Mouse (Mus musculus) heart, adult 2 months (tissue): Measurements from ENCODE around the gene Olfr777. TPM values are rescaled to one million over a fixed set of nuclear protein-coding genes. Genes with fewer than 3 reads are reported as not detected.
"Not testable (repeated sequence)": the region's sequence is repeated elsewhere in the genome, so short reads cannot be mapped to it uniquely, and the experiment has no call there.

ENCODE experiments used
- DNase-seq, 2 experiments: peaks; one replicate each; pipeline ENCODE4 v3.0.0; 2021
- H3K27ac ChIP-seq: fragments of 200-600 bp; 2 replicates; pipeline ENCODE4 v1.8.1; 2022
- H3K27me3 ChIP-seq: fragments of 200-500 bp; 2 replicates; pipeline ENCODE4 v1.6.1; 2012; ENCODE audit warnings: mild to moderate bottlenecking, low read length, inconsistent platforms, mixed read lengths; ENCODE audit not compliant: control insufficient read depth, insufficient read depth
- H3K36me3 ChIP-seq: fragments of 200-500 bp; 2 replicates; pipeline ENCODE4 v1.6.1; 2012; ENCODE audit warnings: low read length, inconsistent platforms; ENCODE audit not compliant: control insufficient read depth, insufficient read depth
- H3K4me1 ChIP-seq: fragments of 200-500 bp; 2 replicates; pipeline ENCODE4 v1.6.1; 2011; ENCODE audit warnings: low read length; ENCODE audit not compliant: control insufficient read depth, insufficient read depth
- H3K4me3 ChIP-seq: fragments of 200-600 bp; 2 replicates; pipeline ENCODE4 v1.8.1; 2022
- H3K79me2 ChIP-seq: fragments of 200-500 bp; replicated peaks from 2 replicates; pipeline ENCODE4 v1.6.1; 2012; ENCODE audit warnings: mild to moderate bottlenecking, inconsistent platforms, low read length, moderate library complexity, mixed read lengths; ENCODE audit not compliant: control insufficient read depth, insufficient read depth
- H3K9ac ChIP-seq: fragments of 200-500 bp; 2 replicates; pipeline ENCODE4 v1.6.1; 2012; ENCODE audit warnings: low read depth, mild to moderate bottlenecking, control low read depth, inconsistent platforms, low read length, mixed read lengths
- CTCF ChIP-seq: fragments of 200-600 bp; IDR thresholded peaks from 2 replicates; pipeline ENCODE4 v1.8.1; 2022; ENCODE audit warnings: antibody characterized with exemption, mild to moderate bottlenecking, moderate library complexity
- EP300 ChIP-seq: fragments of 200-500 bp; IDR thresholded peaks from 2 replicates; pipeline ENCODE4 v1.6.1; 2011; ENCODE audit warnings: low read depth, low read length, control low read depth; ENCODE audit not compliant: insufficient read depth
- POLR2A ChIP-seq: fragments of 200-500 bp; IDR thresholded peaks from 2 replicates; pipeline ENCODE4 v1.6.1; 2011; ENCODE audit warnings: mild to moderate bottlenecking, low read depth, low read length, control low read depth; ENCODE audit not compliant: insufficient read depth
- WGBS: fragments of 180-500 bp; shearing (Covaris S2); methylation state at CpG from one replicate; pipeline ENCODE4 v1.1.7; 2018; 5-methylcytosine and 5-hydroxymethylcytosine counted together
- intact Hi-C: fragments of 180-260 bp; cut with DNase I; formaldehyde crosslinking; loops from one replicate; pipeline ENCODE4 v1.15.1; 2025
- long read RNA-seq: library from polyadenylated mRNA; stranded (forward); transcript quantifications from one replicate; pipeline ENCODE4 v2.0.0, GENCODE M21; 2021
- polyA plus RNA-seq: library from polyadenylated mRNA; depleted of rRNA; stranded (reverse); fragments of >200 nt; gene quantifications from 2 replicates; pipeline ENCODE4 v1.2.3, GENCODE M21; 2012; rRNA removed
- total RNA-seq, 2 experiments: library from RNA; stranded (reverse); gene quantifications; 2 replicates each; pipeline ENCODE4 v1.2.3; 2021

Gene Olfr777
- total RNA-seq (not detected), polyA plus RNA-seq (not detected in 2 replicates)
- long read RNA-seq, result 0 reads

DNA sequence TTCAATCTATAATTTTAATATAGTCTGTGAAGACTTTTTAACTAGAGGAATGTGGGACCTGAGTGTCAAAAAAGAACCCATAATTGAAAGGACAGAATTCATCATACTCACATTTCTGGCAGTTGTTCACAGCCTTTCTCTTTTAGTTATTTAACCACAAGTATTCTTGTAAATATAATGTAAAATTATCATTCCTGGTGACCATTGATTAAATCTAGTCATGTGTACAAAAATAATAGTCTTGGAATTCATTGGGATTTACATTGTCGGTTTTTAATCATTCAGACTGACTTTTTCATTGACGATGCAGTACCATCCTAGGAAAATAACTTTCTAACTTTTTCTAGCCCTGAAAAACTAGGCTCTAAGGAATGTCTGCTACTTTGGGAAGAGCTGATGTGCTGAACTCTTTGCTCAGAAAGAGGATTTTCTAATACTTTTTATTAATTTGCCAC is at the start of gene Olfr777:
Olfr777 (minus strand) TSS at position 405 of the 455 bp plus-strand sequence.
- Histone ChIP-seq H3K27me3 (no peaks in the 10 kb centered on the region), H3K4me3 (no peak within 1 kb of the TSS), H3K4me1 (no peaks in the 10 kb centered on the region), H3K36me3 (no peaks in the 10 kb centered on the region), H3K79me2 (no peaks in the 10 kb centered on the region), H3K9ac (no peak within 1 kb of the TSS), H3K27ac (no peak within 1 kb of the TSS)
- no peak for DNase-seq
- WGBS, result 90% methylated on average over 2 of the region's 2 CpGs
- TF ChIP-seq CTCF (no peak), POLR2A (no peak), EP300 (no peak)
- intact Hi-C loops, result no loop called here

DNA sequence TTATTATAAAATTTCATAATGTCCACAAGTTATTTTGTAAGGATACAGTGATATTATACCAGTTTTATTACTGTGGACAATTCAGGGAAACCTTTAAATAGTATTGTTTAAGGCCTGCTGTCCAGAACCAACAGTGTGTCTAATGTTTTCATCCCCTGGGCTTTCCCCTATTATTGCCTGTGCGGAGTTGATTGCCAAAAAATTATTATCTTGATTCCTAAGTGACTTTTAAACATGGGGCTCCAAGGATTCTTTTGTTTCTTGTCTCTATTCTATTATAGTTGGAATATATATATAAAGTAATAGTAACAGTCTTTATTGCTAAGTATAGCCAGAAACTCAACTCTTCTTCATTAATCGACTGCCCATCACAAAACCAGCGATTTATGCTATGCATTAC is 46.5 kb upstream of the Olfr777 start, which contains the start of gene Olfr780:
Olfr780 (plus strand) TSS at position 301 of the 400 bp plus-strand sequence.
- Histone ChIP-seq H3K79me2 (no peaks in the 10 kb centered on the region), H3K4me3 (no peak within 1 kb of the TSS), H3K9ac (no peak within 1 kb of the TSS), H3K36me3 (no peaks in the 10 kb centered on the region), H3K4me1 (no peaks in the 10 kb centered on the region), H3K27me3 (no peaks in the 10 kb centered on the region), H3K27ac (no peak within 1 kb of the TSS)
- intact Hi-C loops, result no loop called here
- WGBS, result 56% methylated on average over 3 of the region's 3 CpGs
- no peak for DNase-seq
- no peak for TF ChIP-seq CTCF
- TF ChIP-seq POLR2A, result no peak
- TF ChIP-seq EP300, result no peak

DNA sequence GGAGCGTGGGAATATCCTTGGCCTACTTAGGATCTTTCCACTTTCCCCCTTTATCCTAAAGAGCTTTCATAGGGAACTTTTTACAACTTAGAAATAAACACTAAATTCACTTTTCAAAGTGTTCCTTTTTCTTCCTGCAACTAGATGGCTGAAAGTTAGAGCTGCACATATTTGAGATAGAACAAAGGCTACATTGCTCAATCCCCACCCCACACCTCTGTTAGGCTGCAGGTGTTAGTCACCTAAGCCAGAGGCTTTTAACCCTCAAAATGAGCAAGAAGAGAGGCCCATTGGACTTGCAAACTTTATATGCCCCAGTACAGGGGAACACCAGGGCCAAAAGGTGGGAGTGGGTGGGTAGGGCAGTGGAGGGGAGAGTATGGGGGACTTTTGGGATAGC is 42.2 kb upstream of the Olfr777 start:
- H3K9ac ChIP-seq, H3K36me3 ChIP-seq, H3K27ac ChIP-seq, DNase-seq, H3K79me2 ChIP-seq, H3K27me3 ChIP-seq, H3K4me1 ChIP-seq, H3K4me3 ChIP-seq, intact Hi-C loops: not testable (repeated sequence)
- WGBS, result no CpG with 5 or more reads among the region's 1 CpGs

DNA sequence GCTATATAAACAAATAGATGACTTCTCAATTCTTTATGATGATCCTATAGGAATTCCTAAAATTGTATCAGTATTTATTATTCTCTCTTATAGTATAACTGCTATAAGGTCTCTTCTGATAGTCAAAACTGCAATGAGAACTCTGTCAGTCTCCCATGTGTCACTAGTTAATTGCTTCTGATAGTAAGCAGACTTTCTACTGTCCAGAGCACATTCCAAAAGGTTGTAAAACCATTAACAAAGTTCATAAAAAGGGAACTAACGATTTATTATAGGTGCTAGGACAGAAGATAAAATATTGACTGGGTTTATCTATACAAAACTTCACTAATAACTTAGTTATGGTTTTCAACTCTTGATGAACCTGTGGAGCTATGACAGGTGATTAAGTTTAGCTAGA is 41.7 kb upstream of the Olfr777 start:
- H3K4me3 ChIP-seq, DNase-seq, H3K36me3 ChIP-seq, H3K79me2 ChIP-seq, H3K27ac ChIP-seq, H3K4me1 ChIP-seq, H3K9ac ChIP-seq, intact Hi-C loops, H3K27me3 ChIP-seq: not testable (repeated sequence)
- 26% methylated on average over 1 of the region's 1 CpGs for WGBS

DNA sequence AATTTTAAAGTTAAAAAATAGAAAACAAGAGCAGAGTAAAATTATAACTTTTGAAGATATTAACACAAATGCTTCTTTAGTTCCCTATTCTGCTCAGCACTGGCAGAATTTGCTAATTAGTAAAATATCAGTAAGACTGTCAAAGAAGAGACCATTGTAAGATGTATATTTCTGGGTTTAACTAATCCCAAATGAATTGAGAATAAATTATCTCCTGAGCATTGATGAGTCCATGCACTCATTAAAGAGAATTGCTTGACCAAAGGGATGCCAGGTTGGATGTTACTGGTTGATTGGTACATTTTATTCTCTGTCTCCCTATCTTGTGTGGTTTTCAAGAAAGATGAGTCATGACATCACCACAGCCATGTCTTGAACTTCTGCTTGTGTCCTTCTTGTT is 12.5 kb downstream of the Olfr777 start, which contains the start of gene Olfr776:
Olfr776 (plus strand) TSS at position 301 of the 400 bp plus-strand sequence.
- Histone ChIP-seq H3K79me2 (no peaks in the 10 kb centered on the region), H3K36me3 (no peaks in the 10 kb centered on the region), H3K4me3 (no peak within 1 kb of the TSS), H3K27ac (no peak within 1 kb of the TSS), H3K27me3 (no peaks in the 10 kb centered on the region), H3K9ac (no peak within 1 kb of the TSS), H3K4me1 (no peaks in the 10 kb centered on the region)
- no peak for TF ChIP-seq POLR2A
- no peak for TF ChIP-seq CTCF
- no peak for TF ChIP-seq EP300
- DNase-seq, result no peak
- intact Hi-C loops, result no loop called here

DNA sequence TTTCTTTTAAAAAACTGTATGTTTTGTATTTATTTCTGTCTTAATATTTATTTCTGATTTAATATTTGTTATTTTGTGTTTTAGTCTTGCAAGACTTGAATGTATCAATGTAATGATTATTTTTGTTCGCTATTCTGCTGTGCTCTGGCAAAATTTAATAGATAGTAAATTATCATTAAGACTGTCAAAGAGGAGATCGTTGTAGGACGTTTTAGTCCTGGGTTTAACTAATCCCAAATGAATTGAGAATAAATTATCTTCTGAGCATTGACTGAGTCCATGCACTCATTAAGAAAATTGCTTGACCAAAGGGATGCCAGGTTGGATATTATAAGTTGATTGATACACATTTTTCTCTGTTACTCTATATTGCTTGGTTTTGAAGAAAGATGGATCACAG is 23.2 kb downstream of the Olfr777 start, which contains the start of gene Olfr775:
Olfr775 (plus strand) TSS at position 301 of the 400 bp plus-strand sequence.
- H3K79me2 ChIP-seq, result no peaks in the 10 kb centered on the region
- intact Hi-C loops, result no loop called here
- 62% methylated on average over 3 of the region's 3 CpGs for WGBS
- TF ChIP-seq POLR2A (no peak), CTCF (no peak), EP300 (no peak)
- H3K27me3 ChIP-seq, result no peaks in the 10 kb centered on the region
- DNase-seq, result no peak
- no peak within 1 kb of the TSS for H3K4me3 ChIP-seq
- no peaks in the 10 kb centered on the region for H3K36me3 ChIP-seq
- no peaks in the 10 kb centered on the region for H3K4me1 ChIP-seq
- no peak within 1 kb of the TSS for H3K9ac ChIP-seq
- H3K27ac ChIP-seq, result no peak within 1 kb of the TSS

GRCm38 (mm10) chr10:129235904-129236303 is 35.4 kb downstream of the Olfr777 start, which contains the start of gene Olfr774:
Gene Olfr774, plus strand, starts transcription at chr10:129236204.
- intact Hi-C loops, result no loop called here
- DNase-seq, result no peak
- Histone ChIP-seq H3K9ac (no peak within 1 kb of the TSS), H3K27me3 (no peaks in the 10 kb centered on the region), H3K36me3 (no peaks in the 10 kb centered on the region), H3K4me1 (no peaks in the 10 kb centered on the region), H3K79me2 (no peaks in the 10 kb centered on the region), H3K27ac (no peak within 1 kb of the TSS), H3K4me3 (no peak within 1 kb of the TSS)
- 55% methylated on average over 2 of the region's 2 CpGs for WGBS
- TF ChIP-seq POLR2A (no peak), EP300 (no peak)
